Mouse (Mus musculus): ENCODE measurements around the gene Etv6.

The Etv6 gene

DNA sequence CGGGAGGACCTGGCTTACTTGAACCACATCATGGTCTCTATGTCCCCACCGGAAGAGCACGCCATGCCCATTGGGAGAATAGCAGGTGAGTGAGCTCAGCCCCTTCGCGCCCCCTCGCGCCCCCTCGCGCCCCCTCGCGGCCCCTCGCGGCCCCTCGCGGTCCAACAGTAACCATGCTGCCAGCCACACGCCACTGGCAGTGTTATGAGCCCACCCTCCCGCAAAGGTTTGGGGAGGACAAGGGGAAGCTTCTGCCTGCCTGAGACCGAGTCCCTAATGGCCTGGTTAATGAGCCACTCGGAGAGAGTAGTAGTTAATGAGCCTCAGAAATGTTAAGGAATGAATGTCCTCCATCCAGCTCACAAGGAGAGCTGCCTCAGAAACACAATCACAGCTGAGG is 213.2 kb downstream of the Etv6 start:
- CTCF ChIA-PET: no interaction called here

DNA sequence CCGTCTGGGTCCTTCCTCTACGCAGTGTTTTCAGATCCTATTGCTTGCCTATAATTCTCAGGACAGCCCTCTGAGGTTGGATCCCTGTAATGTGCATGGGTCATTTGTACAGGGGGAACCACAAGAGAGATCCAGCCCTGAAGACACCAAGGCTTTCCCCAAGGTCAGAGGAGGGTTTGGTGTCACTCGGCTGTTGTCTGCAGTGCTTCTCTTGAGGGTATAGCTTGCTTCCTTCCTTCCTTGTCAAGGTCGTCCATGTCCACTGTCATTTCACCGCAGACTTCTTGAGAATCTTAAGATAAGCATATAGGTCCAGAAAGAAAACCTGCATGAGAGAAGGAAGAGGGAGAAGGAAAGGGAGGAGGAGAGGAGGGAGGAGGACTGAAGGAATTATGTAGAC is 215.3 kb downstream of the Etv6 start:
- CTCF ChIA-PET: no interaction called here

DNA sequence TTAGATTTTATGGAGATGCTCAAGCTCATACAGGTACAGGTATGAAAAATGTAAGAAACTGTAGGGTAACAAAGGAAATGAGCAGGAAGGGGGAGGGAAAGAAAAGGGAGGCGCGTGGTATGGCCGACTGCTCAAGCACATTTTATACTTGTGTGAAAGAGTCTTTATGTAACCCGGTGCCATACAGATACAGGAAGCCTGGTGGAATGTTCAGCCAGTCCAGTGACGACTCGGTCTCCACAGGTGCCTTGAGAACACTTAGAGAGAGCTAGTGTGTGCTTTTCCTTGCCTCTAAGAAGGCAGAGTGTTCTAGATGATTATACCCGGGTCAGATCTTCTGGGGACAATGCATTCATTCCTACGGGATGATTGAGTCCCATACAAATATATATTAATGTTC is 215.9 kb downstream of the Etv6 start:
- CTCF ChIA-PET: no interaction called here

DNA sequence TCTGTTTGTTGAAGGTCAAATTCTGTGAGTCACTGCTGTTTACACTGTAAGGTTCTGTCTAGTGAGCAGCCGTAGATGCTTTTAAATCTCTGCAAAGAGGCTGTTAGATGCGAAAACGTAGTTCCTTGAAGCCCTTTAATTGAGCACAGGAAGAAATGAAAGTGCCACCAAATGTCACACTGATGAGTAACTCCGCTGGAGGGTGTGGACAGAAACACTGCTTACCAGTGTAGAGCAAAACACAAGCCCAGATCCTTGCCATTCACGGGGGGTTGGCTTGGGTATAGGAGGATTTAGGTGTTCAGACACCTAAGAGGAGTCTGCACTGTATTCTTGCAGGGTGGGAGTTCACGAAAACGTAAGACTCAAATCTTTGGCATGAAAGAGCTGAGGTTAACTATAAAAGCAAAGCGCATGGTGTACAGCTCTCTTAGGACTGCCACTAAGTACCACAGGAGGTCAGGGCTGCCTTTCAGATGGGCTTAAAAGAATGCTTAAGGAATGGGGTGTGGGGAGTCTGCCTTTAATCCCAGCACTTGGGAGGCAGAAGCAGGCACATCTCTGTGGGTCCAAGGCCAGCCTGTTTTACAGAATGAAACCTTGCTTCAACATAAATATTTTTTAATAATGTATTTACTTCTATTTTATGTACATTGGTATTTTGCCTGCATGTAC is 216.7 kb downstream of the Etv6 start:
- CTCF ChIA-PET: no interaction called here

DNA sequence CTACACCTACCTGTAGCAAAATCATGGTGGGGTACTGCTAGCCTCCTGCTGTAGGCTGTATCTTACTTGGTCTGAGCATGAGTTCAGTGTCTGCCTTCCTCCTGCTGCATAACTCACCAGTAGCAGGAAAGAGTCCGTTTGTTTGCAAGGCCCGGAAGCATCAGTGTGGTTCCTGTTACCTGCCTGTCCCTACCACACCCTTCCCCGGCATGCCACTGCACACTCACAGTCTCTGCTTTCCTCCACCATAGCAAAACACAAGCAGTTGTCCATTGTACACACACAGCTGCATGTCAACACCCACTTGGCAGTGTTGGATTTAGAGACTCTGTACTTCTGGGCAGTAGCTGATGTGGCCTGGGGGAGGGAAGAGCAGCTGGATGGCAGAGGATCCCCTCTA is 220.9 kb downstream of the Etv6 start:
- CTCF ChIA-PET: no interaction called here

DNA sequence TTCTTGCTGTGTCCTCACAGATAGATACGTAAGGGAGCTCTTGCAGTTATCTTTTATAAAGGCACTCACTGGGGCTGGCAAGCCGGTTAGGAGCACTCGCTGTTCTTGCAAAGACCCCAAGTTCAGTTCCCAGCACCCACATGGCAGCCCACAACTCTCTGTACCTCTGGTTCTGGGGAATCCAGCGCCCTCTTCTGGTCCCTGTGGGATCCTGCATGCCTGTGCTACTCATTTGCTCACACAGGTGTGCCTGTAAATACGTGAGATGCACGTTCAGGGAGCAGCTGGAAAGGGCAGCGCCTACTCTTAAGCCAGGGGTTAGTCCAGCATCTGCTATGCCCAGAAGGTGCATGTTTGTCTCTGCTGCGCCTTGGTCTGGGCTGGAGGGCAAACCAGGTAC is 224.4 kb downstream of the Etv6 start:
- CTCF ChIA-PET: no interaction called here

DNA sequence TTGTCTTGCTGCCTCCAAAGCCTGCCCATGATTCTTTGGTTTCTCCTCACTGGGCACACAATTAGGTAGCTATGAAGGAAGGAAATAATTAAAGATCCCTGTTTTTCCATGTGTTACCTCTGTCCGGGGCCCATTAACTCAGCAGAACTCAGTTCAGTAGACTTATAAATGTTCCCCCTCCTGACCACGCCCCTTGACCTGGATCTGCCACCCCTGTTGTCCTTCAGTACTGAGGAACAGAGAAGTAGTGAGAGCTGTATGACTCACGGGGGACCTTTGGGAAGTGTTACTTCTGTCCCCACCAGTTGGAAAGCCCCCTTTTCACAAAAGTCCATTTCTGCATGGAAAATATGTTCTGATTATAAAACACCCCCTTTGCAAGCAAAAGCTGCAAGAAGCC is 226.4 kb downstream of the Etv6 start:
- CTCF ChIA-PET: interaction anchor here (0.6 kb wide), 1 partner anchor 312 kb away, joined by 4 read pairs; no protein-coding TSS in a partner anchor

DNA sequence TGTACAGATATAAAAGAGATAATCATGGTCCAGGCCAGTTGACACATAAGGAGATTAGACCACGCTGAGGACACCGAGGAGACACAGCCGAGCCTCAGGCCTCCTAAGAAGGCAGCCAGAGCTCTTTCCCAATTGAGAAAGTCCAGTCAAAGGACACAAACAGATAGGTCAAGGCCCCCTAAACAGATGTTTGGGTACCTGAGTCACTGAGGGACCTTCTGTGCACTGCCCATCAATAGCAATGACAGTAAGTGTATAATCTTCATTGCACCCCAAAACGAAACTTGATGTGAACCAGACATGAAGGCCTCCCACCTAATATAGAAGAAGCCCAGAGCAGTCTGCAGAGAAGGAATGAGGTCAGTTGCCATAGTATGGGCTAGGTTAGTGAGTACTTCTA is 226.9 kb downstream of the Etv6 start:
- CTCF ChIA-PET: interaction anchor here (0.6 kb wide), 1 partner anchor 312 kb away, joined by 4 read pairs; no protein-coding TSS in a partner anchor

DNA sequence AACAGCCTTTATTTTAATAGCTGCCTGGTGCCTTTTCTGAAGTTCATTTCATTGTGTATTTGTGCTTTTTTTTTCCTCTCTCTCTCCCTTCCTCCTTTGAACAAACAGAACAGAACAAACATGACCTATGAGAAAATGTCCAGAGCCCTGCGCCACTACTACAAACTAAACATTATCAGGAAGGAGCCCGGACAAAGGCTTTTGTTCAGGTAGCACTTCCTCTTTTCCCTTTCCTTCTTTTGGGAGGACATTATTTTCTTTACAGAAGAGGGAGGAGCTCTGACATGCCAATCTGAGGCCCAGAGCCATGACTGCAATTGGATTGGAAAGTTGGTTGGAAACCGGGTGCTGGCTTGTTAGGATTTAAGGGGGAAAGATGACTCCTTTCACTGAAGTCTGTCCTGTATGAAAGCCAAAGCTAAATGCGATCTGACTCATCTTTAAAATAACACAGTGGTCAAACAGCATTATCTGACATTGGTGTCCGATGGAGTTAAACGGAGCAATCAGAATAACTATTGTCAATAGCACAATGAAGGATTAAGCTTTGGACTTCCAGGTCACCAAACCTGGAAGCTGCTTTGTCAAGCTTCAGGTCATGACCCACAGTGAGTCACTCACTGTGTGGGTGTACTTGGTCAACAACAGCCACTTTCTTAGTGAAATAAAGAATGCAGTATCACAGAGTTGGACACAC is 227.6 kb downstream of the Etv6 start:
- CTCF ChIA-PET: interaction anchor here (0.6 kb wide), 1 partner anchor 60 kb away, joined by 3 read pairs; no protein-coding TSS in a partner anchor

DNA sequence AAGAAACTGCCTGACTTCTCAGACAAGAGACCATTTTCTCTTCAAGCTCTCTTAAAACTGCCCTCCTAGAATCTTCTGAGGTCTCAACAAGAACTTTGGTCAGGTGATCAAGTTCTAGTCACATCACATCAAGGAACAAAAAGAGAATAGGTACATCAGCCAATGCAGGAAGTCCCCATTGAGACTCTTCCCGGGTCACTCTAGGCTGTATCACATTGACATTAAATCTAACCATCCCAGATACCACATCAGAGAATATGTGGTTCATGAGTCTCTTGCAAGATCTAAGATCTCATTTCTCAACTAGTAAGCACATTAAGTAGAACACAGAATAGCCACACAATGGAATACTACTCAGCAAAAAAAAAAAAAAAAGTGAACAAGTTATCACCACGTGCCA is 238.4 kb downstream of the Etv6 start:
- CTCF ChIA-PET: no interaction called here

DNA sequence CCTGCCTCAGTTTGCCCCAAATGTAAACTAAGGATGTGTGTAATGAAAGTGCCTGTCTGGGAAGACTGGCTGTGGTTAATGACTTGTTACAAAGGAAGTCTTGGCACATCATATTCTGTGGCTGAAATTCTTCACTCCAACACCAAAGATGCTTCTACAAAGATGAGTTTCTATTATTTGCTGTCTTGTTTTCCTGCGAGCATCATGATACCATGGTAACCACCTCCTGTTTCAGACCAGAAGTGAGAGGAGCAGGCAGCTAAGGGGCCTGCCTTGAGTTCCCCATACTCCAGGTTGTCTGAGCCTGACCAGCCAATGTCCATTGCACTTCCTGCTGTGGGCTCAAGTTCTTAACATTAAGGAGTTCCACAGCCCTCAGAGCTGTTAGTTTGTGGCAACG is 241.5 kb downstream of the Etv6 start:
- CTCF ChIA-PET: no interaction called here

DNA sequence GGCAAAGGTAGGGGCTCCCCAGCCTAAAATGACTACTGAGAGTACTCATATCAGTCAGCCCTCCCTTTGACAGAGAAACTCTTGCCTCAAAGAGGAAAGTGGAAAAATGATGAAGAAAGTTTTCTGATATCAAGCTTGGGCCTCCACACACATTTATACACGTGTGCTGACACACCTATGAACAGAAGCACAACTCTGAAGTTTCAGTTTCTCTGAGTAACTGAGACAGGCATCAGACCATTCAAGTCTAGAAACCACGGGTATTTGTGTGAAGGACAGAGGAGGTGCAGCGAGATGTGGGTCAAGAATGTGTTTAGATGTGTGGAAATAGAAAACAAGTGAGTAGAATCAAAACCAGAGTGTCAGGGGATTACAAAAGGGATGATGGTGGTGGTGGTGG is 246.6 kb downstream of the Etv6 start:
- CTCF ChIA-PET: no interaction called here

DNA sequence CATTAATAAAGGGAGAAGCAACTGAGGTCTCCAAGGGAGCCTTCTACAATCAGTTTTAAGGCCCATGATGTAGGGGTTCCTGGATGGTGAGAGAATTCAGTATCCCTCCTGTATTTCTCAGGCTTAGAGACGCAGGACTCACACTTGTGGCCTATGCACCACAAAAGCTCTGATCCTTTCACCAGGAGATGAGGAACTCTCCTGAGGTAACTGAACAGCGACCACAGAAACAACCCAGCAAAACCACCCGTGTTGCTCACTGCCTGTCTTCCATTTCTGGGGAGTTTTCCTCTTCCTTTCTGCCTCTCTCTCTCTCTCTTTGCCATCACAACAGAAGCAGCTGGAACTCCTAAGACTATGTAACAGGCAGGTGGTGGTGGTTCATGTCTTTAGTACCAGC is 256.3 kb downstream of the Etv6 start:
- CTCF ChIA-PET: interaction anchor here (0.6 kb wide), 1 partner anchor 378 kb away, joined by 4 read pairs; no protein-coding TSS in a partner anchor

DNA sequence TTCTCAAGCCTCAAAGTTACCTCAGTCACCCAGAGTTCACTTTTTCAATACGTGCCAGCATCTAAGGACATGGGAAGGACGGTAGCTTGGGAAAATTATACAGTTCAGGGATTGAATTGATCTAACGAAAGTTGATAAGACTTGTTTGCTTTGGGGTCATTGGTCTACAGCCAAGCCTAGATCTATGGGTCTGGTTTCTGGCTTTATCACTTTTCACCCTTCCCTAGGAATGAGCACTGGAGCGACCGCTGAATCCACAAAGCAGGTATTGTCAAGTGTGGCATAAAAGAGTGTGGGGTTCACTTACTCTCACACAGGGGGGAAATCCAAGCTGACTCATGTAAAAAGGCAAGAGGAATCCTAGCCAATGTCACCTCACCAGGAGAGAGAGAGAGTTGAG is 256.9 kb downstream of the Etv6 start:
- CTCF ChIA-PET: no interaction called here

DNA sequence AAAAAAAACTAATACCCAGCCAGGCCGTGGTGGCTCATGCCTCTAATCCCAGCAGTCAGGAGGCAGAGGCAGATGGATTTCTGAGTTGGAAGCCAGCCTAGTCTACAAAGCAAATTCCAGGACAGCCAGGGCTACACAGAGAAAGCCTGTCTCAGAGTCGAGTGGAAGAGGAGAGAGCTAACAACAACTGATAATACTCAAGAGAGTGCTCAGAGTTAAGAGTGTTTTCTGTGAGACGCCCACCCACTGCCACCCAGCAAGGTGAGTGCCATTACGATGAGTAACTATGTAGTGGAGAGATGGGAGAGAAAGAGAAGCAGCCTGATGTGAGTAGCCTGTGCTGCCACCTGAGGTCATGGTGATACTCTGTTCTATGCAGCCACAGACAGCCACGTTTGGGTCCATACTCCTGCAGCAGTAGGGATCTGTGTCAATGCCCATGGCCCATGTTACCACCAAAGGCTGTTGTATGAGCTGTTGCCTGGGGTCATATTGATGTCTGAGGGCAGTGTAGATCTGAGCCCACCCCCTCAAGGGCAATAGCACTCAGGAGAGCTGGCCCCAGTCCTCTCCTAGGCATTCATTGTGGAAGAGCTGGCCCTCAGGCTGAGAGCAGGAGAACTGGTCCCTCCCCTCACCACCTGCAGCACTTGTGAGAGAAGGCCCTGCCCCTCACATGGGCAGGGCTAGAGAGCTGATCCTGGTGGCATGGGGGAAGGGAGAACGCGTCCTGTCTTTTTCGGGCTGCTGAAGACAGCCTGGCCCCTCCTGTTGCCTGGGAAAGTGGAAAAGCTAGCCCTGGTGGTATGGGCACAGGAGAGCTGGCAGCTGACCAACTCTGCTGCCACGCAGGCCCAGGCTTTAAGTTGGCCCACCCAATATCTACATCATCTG is 258.4 kb downstream of the Etv6 start:
- CTCF ChIA-PET: no interaction called here

DNA sequence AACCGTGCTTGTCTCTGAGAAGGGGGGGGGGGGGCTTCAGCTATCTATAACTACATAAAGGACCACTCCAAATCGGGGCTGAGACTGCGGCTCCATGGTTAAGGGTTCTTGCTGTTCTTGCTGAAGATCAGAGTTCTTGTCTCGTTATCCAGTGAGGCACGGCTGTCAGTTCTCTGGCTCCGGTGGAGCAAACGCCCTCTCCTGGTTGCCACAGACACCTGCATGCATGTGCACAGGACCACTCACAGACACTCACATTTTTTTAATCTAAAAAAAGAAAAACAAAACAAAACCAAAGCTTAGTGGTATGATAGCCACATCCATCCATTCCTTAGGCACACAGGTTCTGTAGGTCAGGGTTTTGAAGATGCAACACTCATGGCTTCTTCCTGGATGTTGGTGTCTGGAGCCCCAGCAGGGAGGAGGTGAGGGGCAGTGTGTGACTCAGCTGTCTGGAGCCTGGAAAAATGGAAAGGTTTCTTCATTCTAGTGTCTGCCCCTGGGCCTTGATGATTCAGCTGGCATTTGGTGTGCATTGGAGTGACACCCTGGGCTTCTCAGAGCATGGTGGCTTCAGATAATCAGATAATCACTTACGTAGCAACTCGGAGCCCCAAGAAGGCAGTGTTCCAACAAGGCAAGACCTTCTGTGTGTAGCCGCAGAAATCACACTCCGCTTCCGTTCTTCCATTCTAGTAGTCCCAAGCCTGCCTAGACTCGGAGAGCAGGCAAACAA is 262.6 kb downstream of the Etv6 start:
- CTCF ChIA-PET: no interaction called here

DNA sequence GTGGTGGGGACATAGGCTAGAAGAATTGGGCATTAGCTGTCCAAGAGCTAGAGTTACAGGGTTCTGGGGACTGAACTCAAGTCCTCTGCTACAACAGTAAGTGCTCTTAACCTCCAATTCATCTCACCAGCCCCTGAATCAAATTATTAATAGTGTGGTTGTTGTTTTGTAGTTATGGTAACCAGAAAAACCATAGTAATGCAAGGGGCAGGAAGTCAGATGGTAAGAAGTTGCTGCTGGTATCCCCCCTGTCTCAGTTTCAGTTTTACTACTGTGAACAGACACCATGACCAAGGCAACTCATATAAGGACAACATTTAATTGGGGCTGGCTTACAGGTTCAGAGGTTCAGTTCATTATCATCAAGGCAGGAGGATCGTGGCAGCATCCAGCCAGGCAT is 266.5 kb downstream of the Etv6 start:
- CTCF ChIA-PET: no interaction called here

DNA sequence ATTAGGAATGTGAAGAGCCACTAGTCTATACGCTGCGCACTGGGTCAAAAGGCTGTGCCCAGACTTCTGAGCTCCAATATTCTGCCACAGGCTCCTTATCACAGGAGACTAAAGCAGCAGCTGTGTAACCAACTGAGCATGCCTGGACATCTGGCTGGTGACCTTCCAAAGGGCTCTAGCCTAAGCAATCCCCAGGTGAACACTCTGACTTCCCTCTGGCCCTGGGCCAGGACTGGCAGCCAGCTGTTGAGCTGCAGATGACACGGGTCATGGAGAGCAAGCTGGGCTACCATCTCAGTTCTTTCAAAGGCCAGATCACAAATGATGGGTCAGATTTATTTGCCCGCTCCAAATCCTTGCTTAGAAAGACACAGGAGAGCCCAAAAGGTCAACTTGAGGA is 275.8 kb downstream of the Etv6 start:
- CTCF ChIA-PET: interaction anchor here (0.5 kb wide), 1 partner anchor 1214 kb away, joined by 4 read pairs; no protein-coding TSS in a partner anchor

DNA sequence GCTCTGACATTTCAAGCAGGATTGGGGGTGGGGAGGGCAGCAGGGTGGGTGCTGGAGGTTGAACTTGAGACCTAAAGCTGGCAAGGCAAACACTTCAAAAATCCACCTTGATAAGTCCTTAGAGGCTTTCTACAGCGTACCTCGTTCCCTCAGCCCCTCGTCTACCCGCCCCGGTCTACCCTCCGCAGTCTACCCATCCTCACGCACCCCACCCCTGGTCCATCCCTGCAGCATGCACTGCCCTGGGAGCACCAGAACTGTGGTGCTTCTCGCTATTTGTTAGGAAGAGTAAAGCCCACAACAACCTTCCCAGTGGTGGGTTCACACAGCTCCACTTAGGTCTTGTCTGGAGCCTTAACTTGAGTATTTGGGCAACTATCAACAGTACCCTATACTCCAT is 277.1 kb downstream of the Etv6 start:
- CTCF ChIA-PET: interaction anchor here (0.5 to 0.6 kb wide), 2 partner anchors 10 to 361 kb away, joined by 3 to 5 read pairs; no protein-coding TSS in a partner anchor

DNA sequence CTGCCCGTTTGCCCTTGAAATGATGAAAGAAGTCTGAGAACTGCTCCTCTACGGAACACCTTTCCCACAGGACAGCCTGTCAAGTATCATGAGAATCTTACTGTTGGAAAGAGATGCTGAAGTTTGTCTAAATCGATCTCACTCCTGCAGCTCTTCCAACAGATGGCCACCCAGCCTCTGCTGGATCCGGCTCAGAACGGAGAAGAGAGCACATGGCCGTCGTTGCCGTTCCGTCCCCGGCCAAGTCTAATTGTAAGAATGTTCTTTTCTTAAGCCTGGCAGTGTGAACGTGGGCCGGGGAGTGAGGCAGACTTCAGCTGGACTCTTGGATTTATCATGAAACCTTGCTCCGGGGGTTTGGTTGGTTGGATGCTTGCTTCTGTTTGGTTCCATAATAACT is 281.9 kb downstream of the Etv6 start:
- CTCF ChIA-PET: no interaction called here
